Mouse (Mus musculus): ENCODE data around the gene Gimap4.

GRCm38 (mm10) chr6:48675400-48675930, 8.9 kb upstream of the Gimap4 start:
- TF ChIP-seq CTCF (IDR thresholded peaks at IDR 0.05; ENCODE audit: low read depth, low read length) = no peak
- TF ChIP-seq POLR2AphosphoS5 (IDR thresholded peaks at IDR 0.05; ENCODE audit: insufficient replicate concordance, low read depth, low read length) = no peak
